Mouse (Mus musculus) neutrophil, adult 5-6 weeks (primary cell): ENCODE measurements around the gene Nkx3-2. TPM values are rescaled to one million over a fixed set of nuclear protein-coding genes. Genes with fewer than 3 reads are reported as not detected.

Experiments used
- ATAC-seq: fragments of 151-379, 151-347 bp; 2 replicates; pipeline ENCODE4 v1.8.0; 2017; ENCODE audit warnings: mild to moderate bottlenecking, moderate TSS enrichment; ENCODE audit not compliant: insufficient number of reproducible peaks, poor library complexity, low FRiP score, severe bottlenecking; ENCODE audit errors: extremely low read depth
- total RNA-seq: library from RNA; stranded (forward); fragments of 200-1000 nt; gene quantifications from 2 replicates; pipeline ENCODE4 v1.2.3, GENCODE M21; 2017

The Nkx3-2 gene
- total RNA-seq, 1 experiment from 2014 or later = not detected

- no peak for ATAC-seq
Measured at GRCm38 (mm10) chr5:41765626-41766405, 1.5 kb upstream of the Nkx3-2 start.

GRCm38 (mm10) chr5:41762947-41763730 lies 1.2 kb downstream of the Nkx3-2 start:
- no peak for ATAC-seq

GRCm38 (mm10) chr5:41762141-41762946 lies 2.0 kb downstream of the Nkx3-2 start:
- ATAC-seq = 0 out of 2 replicates have a peak, but pooled peaks have one; percentile 17

- ATAC-seq = no peak; the same call in 1 of the 2 replicates
Measured at GRCm38 (mm10) chr5:41761509-41762140, 2.7 kb downstream of the Nkx3-2 start.

- ATAC-seq = no peak
Measured at GRCm38 (mm10) chr5:41760831-41761508, 3.3 kb downstream of the Nkx3-2 start.

- ATAC-seq = no peak
Measured at GRCm38 (mm10) chr5:41760071-41760470, 4.2 kb downstream of the Nkx3-2 start.

- no peak for ATAC-seq
Measured at GRCm38 (mm10) chr5:41758671-41759639, 5.3 kb downstream of the Nkx3-2 start.

- ATAC-seq = no peak
Measured at GRCm38 (mm10) chr5:41757338-41757737, 7.0 kb downstream of the Nkx3-2 start.

GRCm38 (mm10) chr5:41756396-41756795 lies 7.9 kb downstream of the Nkx3-2 start:
- no peak for ATAC-seq

- no peak for ATAC-seq
Measured at GRCm38 (mm10) chr5:41755373-41755960, 8.8 kb downstream of the Nkx3-2 start.

- no peak for ATAC-seq
Measured at GRCm38 (mm10) chr5:41754836-41755235, 9.5 kb downstream of the Nkx3-2 start.

- no peak for ATAC-seq
Measured at GRCm38 (mm10) chr5:41754226-41754775, 10.0 kb downstream of the Nkx3-2 start.

GRCm38 (mm10) chr5:41752721-41753120 lies 11.6 kb downstream of the Nkx3-2 start:
- ATAC-seq = no peak

GRCm38 (mm10) chr5:41744898-41745780 lies 19.2 kb downstream of the Nkx3-2 start:
- ATAC-seq = no peak

GRCm38 (mm10) chr5:41744234-41744633 lies 20.1 kb downstream of the Nkx3-2 start:
- ATAC-seq = no peak

- peak; percentile 66; the same call in 1 of the 2 replicates for ATAC-seq
Measured at GRCm38 (mm10) chr5:41738817-41739216, 25.5 kb downstream of the Nkx3-2 start.
